Comparison of ENCODE assay signal across 9 mouse cellular contexts in the genomic region with DNA sequence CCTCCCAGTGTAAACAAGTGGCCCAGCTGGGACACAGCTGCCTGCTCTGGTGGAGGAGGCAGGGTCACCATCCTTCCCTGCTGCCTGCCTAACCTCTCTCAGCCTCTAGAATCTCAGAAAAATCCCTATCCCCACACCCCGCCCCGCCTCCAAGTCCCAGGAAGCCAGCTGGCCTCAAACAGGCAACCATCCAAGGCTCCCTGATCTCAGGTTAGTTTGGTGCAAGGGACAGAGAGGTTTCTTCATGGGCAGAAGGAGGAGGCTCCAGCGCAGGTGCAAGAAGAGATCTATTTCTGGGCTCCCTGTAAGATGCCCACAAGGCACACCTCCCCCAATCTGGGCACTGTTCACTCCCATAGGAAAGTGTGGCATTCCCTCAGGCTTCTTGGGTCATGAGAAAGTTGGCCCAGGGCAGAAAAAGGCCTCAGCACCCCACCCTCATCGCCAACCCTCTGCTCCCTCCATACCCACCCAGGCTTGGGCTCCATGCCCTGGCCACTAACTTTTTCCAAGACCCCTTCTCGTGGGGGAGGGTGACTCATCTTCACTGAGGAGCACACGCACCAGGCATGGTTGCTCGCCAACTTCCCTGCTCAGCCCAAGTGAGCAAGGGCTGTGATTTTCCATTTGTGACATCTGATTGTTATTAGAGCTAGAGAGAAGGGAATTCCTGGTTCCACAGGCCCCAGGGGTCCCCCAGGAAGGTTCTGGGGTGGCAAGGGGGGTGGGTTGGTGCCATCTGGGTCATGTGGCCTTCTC. TPM values are rescaled to one million over a fixed set of nuclear protein-coding genes. Genes with fewer than 3 reads are reported as not detected.
A peak's percentile ranks its signal among the peaks of the same experiment; 100 is the strongest.
DNase-seq lines count a peak whose midpoint lies in the region; ATAC-seq and TF ChIP-seq lines count a peak whose summit lies in the region.
"Had no signal": no experiment of that assay in that cellular context is flagged by ENCODE, and none has a peak within 500 bp of the region (broad histone marks: within the 10 kb centered on the region; RNA-seq: fewer than 3 reads in every experiment).

No protein-coding gene starts in this region.

- no peak overlapping the region for H3K4me3 ChIP-seq in left cerebral cortex, adult 2 months
- H3K4me3 ChIP-seq in small intestine, adult 2 months (ENCODE audit: low read depth, low read length) = no peak overlapping the region

- no peak for ATAC-seq in erythroid progenitor cell, adult 5-6 weeks (replicated peaks; ENCODE audit: low FRiP score, poor library complexity, severe bottlenecking)
- ATAC-seq: Patski had no signal

- no peak for TF ChIP-seq POLR2A in small intestine, adult 2 months (IDR thresholded peaks at IDR 0.05; ENCODE audit: low read depth, low read length)

- WGBS in small intestine, adult 2 months = 54% methylated on average over 7 of the region's 7 CpGs

- TF ChIP-seq CTCF in left cerebral cortex, adult 2 months (IDR thresholded peaks at IDR 0.05) = no peak
- TF ChIP-seq CTCF in small intestine, adult 2 months (IDR thresholded peaks at IDR 0.05; ENCODE audit: extremely low read depth, insufficient read length, insufficient replicate concordance, low read depth, low read length) = no peak

- H3K4me1 ChIP-seq in small intestine, adult 2 months (ENCODE audit: control insufficient read depth, insufficient read depth, insufficient read length, low read length) = peaks cover 3% of the 10 kb centered on the region; the same call in 1 of the 2 replicates

- H3K27ac ChIP-seq in left cerebral cortex, adult 2 months = peak overlapping the region; percentile 45
- H3K27ac ChIP-seq in small intestine, adult 2 months (ENCODE audit: insufficient read depth, low read depth, low read length) = peak overlapping the region; percentile 54

- DNase-seq in left cerebral cortex, adult 2 months (ENCODE audit: extremely low spot score in 1 of 2, low spot score in 2 of 2) = peak in 1 of 2 experiments; percentile 29
- DNase-seq in left cerebral cortex, adult 11 months (ENCODE audit: low spot score) = no peak
- DNase-seq in cerebellum, adult 9-11 months = peak; percentile 94
- peak; percentile 53 for DNase-seq in heart, postnatal 25 days (ENCODE audit: low spot score)
- DNase-seq in spleen, postnatal 36 days (ENCODE audit: low spot score in 2 of 2) = no peak
- DNase-seq in spleen, postnatal 4 days (ENCODE audit: low spot score in 2 of 2) = no peak

- no peaks in the 10 kb centered on the region for H3K27me3 ChIP-seq in small intestine, adult 2 months (ENCODE audit: control insufficient read depth, insufficient read depth, low read length)
- H3K27me3 ChIP-seq: Patski had no signal

- intact Hi-C loops in left cerebral cortex, adult 2 months (cut with DNase I) = no loop called here
- intact Hi-C loops in heart, postnatal 25 days (cut with DNase I) = no loop called here

- no peaks in the 10 kb centered on the region for H3K36me3 ChIP-seq in small intestine, adult 2 months (ENCODE audit: control insufficient read depth, insufficient read depth, low read length)

RNA-seq across cellular contexts. Expression of a gene that starts 0.9 kb away (rescaled TPM):
- total RNA-seq in left cerebral cortex, adult 2 months (2021) = 1 to 10 TPM; 1.8 to 2.5 TPM
- 1 to 10 TPM; 4.3 to 5.5 TPM for total RNA-seq in heart, postnatal 25 days (2021)
- polyA plus RNA-seq in small intestine, adult 2 months (2012; rRNA removed) = 12.0 and 17.6 TPM in 2 replicates
- total RNA-seq in erythroid progenitor cell, adult 5-6 weeks (2015; ENCODE audit: low replicate concordance) = not detected in 2 replicates
- total RNA-seq in erythroid progenitor cell, adult 5-6 weeks (2017; ENCODE audit: low replicate concordance) = not detected in 2 replicates

RNA-seq across cellular contexts. Expression of a gene that starts 14.9 kb away (rescaled TPM):
- not detected for total RNA-seq in left cerebral cortex, adult 2 months (2021)
- not detected for total RNA-seq in heart, postnatal 25 days (2021)
- not detected in 2 replicates for polyA plus RNA-seq in small intestine, adult 2 months (2012; rRNA removed)
- not detected in 2 replicates for total RNA-seq in erythroid progenitor cell, adult 5-6 weeks (2015; ENCODE audit: low replicate concordance)
- total RNA-seq in erythroid progenitor cell, adult 5-6 weeks (2017; ENCODE audit: low replicate concordance) = not detected in 2 replicates
- polyA plus RNA-seq: Patski had no signal

RNA-seq across cellular contexts. Expression of a gene that starts 15.9 kb away (rescaled TPM):
- total RNA-seq in left cerebral cortex, adult 2 months (2021) = 1 to 10 TPM; 5.3 to 6.8 TPM
- total RNA-seq in heart, postnatal 25 days (2021) = 1 to 10 TPM; 3.0 to 4.2 TPM
- polyA plus RNA-seq in small intestine, adult 2 months (2012; rRNA removed) = 8.5 and 10.8 TPM in 2 replicates
- total RNA-seq in erythroid progenitor cell, adult 5-6 weeks (2015; ENCODE audit: low replicate concordance) = 1.4 and 8.0 TPM in 2 replicates
- 3.2 TPM in 1 of 2 replicates, not detected in the other for total RNA-seq in erythroid progenitor cell, adult 5-6 weeks (2017; ENCODE audit: low replicate concordance)

Comparison
In these comparisons a context has a peak if more than half of its experiments do, and no peak if none do; other contexts are left out.
1. DNase-seq: peak in cerebellum, adult 9-11 months (single experiment) and heart, postnatal 25 days (single experiment); none in left cerebral cortex, adult 11 months (single experiment), spleen, postnatal 36 days (0 of 2) and spleen, postnatal 4 days (0 of 2).